Mouse (Mus musculus) right cerebral cortex, postnatal 10 days (tissue): ENCODE results near the gene Gm11444.

Source experiments
- DNase-seq, 2 experiments: peaks; one replicate each; pipeline ENCODE4 v3.0.0; 2021; ENCODE audit warnings: low spot score in 2 of 2

Gm11444 gene

DNA sequence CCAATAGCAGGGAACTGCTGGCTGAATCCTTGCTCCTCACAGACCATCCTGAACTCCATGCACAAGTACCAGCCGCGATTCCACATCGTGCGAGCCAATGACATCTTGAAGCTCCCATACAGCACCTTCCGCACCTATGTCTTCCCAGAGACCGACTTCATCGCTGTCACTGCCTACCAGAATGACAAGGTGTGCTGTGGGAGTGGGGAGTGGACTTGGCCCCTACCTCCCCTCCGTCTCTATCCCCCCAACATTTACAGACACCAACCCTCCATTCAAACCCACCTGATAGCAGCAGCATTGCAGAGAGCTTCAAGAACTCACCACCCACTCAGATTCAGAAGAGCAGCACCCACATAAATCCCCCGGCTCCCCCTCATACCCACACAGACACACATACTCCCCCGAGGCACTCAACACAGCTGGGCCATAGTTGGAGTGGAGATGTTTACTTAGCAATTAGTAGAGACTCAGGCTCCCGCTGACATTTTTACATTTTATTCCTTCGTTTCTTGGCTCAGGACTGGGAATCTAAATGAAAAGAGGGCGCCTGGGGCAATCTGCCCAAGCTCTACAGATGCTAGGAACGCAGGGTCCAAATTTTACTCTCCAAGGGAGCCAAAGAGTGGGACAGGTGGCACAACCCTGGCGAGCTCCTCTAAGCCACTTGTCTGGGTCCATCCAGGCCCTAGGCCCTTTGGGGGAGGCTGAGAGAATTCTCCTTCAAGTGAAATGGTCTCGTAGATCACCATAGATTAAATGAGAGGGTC, 14.2 kb downstream of the Gm11444 start:
- no peak for DNase-seq

DNA sequence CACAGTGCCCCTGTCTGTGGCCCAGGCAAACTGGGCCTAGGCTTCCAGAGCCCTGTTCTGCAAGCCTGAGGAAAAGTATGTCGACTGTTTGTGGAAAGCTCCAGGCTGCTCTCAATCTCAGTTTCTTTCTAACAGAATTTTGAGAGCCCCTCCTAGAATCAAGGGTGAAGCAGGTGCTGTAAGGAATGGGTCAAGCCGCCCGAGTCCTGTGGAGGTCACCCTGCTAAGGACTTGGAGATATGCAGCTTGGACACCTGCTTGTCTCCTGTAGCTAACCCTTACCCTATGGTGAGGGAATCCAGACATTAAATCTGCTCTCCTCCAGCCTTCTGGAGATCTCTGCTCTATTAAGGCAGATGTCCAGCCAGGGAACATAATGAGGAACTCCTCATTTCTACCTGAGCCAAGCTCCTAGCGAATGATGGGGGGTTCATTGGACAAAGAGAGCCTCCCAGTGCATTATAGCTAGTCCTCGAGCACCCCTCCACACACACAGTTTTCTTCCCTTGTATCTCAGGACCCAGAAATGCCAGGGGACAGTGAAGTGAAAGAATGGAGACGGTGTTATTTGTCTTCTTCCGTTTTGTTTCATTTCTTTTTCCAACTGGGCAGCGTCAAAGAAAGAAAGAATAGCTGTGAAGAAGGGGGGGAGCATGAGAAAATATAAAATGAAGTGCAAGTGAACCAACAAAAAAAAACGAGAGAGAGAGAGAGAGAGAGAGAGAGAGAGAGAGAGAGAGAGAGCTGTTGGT, 15.0 kb downstream of the Gm11444 start:
- DNase-seq, result no peak

DNA sequence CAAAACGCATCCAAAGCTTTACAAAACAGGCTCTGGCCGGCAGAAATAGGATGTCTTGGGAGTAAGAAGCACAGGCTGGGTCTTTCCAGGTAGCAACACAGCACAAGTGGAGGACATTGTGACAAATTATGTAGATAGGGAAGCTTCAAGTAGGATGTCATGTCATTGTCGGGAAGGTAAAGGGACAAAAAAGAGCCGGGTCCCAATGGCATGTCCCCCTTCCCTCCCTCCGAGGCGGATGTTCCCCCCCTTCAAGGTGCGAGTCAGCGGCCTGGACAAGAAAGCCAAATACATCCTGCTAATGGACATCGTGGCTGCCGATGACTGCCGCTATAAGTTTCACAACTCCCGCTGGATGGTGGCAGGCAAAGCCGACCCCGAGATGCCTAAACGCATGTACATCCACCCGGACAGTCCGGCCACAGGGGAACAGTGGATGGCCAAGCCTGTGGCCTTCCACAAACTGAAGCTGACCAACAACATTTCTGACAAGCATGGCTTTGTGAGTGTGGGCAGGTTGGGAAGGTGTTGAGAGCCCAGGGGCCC, 15.7 kb downstream of the Gm11444 start:
- no peak for DNase-seq

DNA sequence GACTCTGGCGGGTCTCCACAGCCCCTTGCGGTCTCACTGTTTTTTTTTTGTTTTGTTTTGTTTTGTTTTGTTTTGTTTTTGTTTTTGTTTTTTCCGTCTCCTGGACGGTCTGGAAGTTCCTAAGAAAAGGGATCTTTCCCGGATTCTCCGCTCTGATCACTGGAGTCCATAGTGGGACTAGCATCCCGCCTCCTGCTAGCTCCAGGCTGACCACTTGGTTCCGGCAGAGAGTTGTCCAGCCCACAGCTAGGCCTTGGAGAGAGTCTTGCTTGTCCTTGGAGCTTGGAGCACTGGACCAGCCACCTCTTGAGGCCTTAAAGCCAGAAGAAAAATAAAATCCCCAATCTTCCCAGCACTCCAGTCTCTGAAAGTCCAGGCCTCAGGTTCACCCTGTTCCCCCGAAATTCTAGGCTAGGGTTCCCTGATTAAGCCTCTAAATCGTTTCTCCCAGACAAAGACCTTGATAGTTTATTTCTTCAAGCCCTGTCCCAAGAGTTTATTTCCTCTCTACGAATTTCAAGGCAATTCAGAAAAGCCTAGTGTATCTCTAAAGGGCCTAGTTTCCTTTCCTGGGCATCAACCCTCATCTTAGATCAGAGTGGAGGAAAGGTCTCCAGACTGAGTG, 16.3 kb downstream of the Gm11444 start:
- no peak for DNase-seq

DNA sequence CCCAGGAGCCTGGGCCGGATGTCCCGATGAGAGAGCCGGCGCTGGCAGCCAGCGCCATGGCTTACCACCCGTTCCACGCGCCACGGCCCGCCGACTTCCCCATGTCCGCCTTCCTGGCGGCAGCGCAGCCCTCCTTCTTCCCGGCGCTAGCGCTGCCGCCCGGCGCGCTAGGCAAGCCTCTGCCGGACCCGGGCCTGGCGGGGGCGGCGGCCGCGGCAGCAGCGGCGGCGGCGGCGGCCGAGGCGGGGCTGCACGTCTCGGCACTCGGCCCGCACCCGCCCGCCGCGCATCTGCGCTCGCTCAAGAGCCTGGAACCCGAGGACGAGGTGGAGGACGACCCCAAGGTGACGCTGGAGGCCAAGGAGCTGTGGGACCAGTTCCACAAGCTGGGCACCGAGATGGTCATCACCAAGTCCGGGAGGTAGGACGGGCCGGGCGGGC, 17.0 kb downstream of the Gm11444 start:
- no peak for DNase-seq

DNA sequence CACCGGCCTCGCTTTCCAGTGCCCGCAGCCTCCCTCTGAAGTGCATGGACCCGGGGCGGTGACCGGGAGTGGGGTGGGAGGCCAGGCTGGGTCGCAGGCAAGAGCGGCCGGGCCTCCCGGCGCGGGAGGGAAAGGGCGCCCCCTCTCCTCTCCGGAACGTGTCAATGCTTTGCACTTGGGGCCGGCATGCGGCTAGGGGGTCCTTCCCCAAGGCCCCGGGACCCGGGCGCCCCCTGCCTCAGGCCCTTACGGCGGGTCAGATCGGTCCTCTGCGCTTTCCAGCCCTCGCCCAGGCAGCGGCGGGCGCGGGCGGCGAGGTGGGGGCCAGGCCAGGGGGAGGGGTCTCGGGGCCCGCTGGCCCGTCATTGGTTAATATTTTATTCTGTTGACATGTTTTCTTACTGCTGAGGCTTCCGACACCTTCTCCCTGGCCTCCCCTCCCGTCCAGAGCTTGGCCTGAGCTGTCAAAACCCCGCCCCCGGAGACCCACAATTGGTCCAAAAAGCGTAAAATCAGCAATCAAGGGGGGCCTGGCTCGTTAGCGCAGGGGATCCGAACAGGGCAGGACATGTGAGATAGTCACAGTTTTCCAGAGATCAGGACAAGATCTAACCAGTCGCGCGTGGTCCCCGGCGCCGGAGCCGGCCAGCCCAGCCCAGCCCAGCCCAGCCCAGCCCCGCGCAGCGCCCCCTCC, 17.8 kb downstream of the Gm11444 start, which contains the start of gene Tbx2:
TSS of gene Tbx2 (plus strand) at position 321 of the 694 bp plus-strand sequence.
- DNase-seq, result no peak

DNA sequence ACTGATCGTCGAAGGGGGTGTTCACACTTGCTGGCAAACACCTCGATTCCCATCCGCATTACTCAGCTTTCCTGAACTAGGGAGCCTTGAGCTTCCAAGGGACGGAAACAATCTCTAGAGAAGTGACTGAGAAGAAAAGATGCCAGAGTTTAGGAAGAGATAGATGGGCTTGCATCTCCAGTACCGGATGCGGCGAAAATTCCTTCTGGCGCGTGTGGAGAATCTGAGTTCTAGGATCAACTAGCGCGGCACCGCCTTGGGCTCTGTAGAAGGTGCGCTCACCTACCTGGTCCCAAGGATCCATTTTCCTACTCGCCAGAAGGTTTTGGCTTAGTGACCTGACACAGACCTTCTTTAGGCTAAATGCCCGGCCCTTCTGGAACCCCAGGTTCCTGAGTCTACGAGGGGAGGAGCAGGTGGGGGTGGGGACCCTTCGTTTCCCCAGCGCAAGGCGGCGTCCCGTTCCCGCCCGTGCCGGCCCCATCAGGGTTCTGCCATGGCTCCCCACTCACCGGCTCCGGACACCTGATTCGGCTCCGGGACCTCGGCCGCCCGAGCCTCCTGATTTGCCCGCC, 18.4 kb downstream of the Gm11444 start:
- DNase-seq, result no peak

DNA sequence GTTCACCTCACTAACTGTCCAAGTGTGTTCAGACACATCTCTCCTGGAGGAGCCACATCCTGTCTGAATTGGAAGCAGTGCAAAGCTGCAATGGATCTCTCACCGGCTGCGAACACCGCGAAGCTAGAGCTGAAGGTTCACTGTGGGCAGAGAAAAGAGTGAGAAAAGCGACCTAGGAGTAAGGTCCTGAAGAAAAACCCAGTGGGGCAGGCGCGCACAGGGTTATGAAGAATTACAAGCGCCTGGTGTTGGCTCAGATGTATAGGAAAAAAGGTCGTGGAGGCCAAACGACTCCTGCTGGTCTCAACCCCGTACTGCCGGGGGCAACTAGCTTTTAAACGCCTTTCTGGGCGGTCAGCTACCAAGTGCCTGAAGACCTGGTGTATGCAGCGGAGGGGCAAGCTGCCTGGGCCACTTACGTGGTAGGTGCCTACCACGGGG, 19.2 kb downstream of the Gm11444 start:
- DNase-seq, result no peak

DNA sequence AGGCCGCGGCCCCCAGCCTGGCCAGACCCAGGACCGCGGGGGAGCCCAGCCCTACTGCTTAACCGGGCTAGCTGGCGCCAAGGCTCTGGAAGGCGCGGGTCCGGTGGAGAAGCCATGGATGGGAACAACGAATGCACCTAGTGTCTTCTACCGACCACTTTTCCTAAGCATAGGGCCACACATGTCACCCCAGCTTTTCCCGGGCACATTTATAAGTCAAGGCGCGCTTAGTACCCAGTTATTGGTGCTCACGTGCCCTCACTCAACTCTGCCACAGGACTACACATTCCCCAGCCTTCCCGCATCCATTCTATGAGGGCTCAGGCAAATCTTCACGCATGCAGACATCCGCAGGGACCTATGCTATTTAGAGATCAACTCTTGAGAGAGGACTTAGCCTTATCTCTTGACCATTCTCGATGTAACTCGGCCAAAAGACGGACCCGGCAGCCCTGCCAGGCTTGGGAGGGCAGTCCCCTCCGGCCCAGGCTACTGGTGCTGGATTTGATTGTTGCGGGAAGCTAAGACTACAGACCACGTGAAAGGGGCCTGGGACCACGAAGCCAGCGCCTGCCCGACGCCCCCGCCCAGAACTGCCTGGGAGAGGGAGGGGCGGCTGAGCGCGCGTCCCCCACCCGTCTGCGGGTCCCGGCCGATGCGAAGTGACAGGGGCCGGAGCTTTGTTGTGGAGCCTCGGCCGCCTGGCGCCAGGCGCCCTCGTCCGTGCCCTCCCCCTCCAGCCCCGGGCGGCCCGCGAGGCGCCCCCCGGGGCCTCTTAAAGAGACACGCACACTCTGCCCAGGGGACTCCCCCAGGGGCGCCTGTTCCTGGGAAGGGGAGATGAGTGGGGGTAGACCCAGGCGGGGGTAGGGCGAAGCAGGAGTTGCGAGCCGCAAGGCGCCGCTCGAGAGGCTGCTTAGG, 20.4 kb downstream of the Gm11444 start:
- no peak for DNase-seq

DNA sequence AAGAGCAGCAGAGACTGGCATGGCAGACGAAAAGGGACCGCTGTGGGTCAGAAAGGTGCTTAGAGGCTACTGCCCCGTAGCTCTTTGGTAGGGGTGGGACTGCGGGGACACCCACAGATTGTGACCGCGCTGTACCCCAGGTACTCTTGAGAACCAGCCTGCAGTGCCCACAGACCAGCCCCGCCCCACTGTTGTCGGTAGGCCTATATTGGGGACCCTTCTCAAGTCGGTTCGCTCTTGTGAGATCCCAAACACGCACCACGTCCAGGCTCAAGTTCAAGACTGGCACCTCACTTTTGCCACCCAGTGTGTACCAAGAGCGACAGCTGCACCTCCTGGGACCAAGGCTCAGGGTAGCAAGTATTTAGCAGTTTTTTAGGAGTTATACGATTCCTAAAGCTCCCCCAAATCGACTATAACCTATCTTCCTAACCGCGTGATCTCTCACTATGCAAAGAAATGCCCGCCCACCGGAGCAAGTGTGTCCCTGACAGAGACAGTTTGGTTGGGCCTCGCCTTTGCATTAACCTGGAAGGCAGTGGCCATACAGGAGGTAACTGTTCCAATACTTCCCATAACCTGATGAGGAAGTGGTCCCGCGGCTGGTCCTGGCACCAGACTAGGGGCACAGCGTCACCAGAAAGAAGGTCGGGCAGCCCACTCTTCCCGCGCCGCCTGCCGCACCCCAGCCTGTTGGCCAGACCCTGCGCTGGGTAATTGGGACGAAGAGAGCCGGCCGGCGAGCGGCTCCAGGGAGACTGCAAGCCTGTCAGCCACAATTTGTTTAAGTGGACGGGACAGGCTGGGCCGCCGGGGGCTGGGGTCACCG, 21.2 kb downstream of the Gm11444 start:
- no peak for DNase-seq

DNA sequence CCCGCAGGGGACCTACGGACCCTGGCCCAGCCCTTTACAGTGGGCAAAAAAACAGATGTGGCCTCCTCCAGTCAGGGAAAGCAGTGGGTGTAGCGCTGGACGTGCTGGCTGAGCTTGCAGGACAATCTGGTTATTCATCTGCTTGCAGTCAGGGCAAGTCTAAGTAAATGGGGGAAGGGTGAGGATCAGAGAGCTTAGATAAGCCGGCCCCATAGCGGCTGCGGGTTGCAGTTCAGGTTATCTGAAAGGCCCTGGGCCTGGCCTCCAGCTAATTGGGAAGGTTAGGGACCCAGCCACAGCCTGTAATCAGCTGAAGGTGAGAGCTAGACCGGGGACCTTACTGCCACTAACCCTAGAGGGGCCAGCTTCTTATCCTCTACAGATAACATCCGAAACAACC, 22.8 kb downstream of the Gm11444 start:
- no peak for DNase-seq

DNA sequence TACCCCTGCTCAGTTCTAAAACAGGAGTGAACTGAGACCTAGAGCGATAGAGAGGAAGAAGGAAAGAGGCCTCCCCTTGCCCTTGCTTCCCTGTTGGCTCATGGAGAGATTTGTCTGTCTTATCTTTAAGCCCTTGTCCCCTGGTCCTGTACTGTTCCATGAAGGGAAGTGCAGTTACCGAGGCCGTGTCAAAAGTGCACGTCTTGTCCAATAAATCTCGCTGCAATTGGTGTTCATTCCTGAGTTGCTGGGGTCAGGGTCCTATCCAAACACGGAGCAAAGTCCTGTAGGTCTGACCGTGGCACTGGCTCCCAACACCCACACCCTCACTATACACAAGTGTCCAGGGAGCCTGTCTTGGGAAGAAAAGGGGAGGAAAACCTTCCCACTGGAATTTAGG, 24.3 kb downstream of the Gm11444 start:
- no peak for DNase-seq

DNA sequence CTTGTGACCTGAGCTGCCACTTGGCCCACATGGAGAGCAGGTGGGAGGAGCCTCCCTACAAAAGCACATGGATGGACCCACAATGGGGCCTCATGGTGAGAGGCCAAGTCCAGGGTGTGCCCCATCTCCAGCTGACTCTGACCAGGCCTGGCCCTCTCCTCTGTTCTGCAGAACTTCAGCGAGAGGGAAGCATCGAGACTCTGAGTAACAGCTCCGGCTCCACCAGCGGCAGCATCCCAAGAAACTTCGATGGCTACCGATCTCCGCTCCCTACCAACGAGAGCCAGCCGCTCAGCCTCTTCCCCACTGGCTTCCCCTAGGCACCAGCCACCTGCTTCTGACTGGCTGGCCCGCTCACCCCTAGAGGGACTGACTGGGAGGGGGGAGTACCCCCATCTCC, 25.1 kb downstream of the Gm11444 start:
- no peak for DNase-seq

DNA sequence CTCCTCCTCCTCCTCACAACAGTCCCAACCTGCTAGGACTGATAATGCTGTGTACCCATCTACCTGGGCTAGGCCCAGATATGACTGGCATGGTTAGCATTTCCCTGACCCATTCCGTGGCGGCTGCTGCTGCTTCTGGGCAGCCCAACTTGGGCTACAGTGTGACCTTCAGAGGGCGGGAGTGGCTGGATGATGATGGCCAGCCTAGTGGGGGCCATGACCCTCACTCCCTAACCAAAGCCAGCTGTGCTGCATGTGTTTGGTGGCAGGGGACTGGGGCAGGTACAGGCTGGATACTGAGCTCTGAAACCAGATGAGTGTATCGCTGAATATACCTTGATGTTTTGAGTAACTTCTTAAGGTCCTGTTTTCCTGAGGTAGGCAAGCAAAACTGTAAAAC, 26.3 kb downstream of the Gm11444 start:
- no peak for DNase-seq

DNA sequence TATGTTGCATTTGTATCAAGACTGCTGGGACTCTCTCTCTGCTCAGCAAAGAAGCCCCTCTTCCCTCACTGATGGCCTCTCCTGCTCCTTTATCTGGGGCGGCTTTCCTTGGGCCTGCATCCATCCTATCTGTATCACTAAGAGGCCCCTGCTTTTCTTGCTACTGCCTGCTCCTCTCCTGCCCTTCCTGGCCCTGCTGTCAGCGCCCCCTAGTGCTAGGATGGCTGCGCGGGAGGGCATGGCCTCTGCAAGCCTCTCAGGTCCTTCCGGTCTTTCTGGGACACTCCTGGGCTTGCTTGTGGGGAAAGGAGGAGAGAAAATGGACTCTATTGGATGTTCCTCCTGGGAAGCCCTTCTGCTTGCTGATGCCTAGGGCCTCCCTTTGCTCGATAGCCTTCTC, 27.0 kb downstream of the Gm11444 start:
- DNase-seq, result peak in 1 of 2 experiments; percentile 69

DNA sequence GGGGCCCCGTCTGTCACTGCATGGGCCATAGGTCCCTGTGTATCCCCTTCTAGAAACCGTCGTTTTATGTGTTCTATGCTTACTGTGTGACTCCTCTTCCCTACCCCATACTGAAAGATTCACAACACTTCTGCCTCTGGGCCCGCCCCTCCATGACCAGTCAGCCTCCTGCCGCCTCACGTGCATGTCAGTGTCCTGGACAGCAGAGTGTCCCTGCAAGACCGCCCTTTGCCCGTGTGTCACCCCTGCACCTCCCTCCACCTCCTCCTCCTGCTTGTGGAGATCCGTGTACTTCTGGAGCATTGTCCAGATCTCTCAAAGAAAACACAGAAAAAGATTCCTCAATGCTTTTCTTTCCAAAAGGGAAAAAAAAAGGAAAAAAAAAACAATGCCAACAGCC, 28.5 kb downstream of the Gm11444 start:
- no peak for DNase-seq

DNA sequence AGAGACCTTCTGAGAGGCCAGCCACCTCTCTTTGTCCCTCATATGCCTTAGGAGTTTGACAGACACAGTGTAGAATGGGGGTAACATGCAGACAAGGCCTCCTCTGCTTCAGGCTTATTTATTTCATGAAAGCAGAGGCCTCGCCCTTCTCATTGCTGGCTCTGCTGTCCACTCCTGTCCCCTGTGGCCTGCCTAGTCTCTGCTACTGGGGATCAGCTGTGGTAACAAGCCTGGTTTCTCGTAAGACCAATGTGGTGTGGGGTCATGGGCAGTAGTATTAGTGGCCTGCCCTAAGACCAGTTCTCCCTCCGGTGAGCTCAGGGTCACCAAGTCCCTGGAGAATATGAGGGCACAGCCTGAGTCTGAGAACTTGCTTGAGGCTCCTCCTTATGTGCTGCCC, 29.2 kb downstream of the Gm11444 start:
- no peak for DNase-seq

DNA sequence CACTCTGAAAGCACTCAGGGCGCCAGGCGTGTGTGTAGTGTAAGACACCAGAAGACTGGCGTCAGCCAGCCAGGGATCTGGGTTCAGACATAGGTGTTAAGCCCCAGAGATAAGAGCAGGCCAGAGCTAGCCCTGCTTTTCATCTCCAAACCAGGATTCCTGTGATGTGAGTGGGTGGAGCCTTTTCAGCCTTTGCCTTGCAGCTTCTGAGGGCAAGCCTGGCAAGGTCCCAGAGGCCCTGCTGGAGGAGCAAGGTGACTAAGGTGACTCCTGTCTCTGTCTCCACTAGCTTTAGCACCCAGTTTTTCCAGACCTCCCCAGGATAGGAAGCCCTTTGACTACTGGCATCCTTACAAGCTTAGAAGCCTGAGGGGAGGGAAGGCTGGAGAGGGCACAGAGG, 31.7 kb downstream of the Gm11444 start:
- DNase-seq, result no peak

DNA sequence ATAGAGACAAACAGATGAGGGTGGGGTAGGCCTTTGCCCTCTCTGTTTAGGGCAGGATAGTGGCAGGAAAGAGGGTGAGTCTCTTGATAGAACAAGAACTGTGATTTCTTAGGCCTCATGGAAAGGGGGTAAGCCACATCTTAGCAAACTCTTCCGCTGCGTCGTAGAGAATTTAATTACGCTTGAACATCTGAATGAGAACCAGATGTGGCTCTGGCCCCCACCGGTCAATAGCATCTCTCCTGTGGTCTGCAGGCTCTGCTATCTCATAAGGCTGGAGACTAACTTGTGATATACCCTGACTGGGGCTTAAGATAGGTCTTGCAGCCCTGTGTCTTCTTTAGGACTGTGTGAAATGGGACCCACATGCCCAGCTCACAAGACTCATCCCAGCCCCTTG, 33.7 kb downstream of the Gm11444 start:
- no peak for DNase-seq
